Mouse (Mus musculus): ENCODE data around the gene Gm10799. TPM values are rescaled to one million over a fixed set of nuclear protein-coding genes. Genes with fewer than 3 reads are reported as not detected.
"Not testable (repeated sequence)": the region's sequence is repeated elsewhere in the genome, so short reads cannot be mapped to it uniquely, and the experiment has no call there.

Gene Gm10799
- polyA plus RNA-seq, 1 experiment from 2014 or later: not detected

DNA sequence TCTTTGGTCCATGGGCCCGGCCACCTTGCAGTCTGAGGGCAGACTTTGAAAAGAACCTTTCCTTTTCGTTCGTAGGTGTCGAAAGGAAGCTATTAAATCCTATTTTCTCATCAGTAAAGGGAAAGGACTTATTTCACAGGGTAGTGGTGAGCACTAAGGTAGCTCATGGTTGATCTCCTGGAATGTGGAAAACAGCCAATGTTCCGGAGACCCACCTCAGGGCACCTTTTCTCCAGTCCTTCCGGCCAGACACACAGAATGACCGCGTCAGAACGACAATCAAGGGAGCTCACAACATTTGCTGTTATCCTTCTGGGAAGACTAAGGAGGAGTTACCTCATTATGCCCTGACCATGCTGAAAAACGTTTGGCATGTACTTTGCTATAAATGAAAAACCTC, 27.9 kb upstream of the Gm10799 start:
- H3K27me3 ChIP-seq (ENCODE audit: low read depth, poor library complexity, severe bottlenecking): no peaks in the 10 kb centered on the region
- no peaks in the 10 kb centered on the region for H3K9me3 ChIP-seq (replicated peaks)
- peak overlapping the region; percentile 54 for H3K4me3 ChIP-seq
- H3K4me1 ChIP-seq: peaks cover 13% of the 10 kb centered on the region
- DNase-seq (ENCODE audit: low spot score): no peak
- WGBS: 57% methylated on average over 10 of the region's 10 CpGs
- H3K27ac ChIP-seq: peak overlapping the region; percentile 81
- no peaks in the 10 kb centered on the region for H3K36me3 ChIP-seq

DNA sequence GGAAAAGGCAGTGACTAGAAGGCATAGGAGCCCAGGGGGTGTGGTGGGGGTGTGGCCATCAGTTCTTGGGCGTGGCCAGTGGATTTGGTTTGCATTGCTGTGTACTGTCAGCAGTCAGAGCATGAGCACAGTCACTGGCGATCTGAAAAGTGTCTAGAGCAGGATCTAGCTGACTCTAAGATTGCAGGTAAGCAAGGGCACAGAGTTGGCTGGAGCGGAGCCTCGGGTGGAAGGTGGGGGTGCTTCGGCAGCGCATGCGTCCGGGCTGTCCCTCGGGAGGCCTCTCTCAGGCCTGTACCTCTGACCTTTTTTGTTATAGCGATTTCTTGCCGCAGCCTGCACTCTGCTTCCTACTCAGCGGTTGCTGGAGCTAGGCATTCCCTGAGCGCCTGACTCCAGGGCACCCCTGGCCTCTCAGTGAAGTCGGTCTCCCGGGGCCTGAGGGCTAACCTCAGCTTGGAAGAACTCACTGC, 27.4 kb upstream of the Gm10799 start, which contains the start of gene Cd59a:
TSS of gene Cd59a (plus strand) at position 61 of the 473 bp plus-strand sequence.
- H3K4me3 ChIP-seq: peak within 1 kb of the TSS; percentile 54
- WGBS: 10% methylated on average over 15 of the region's 15 CpGs
- peak; percentile 81 for DNase-seq (ENCODE audit: low spot score)
- H3K27me3 ChIP-seq (ENCODE audit: low read depth, poor library complexity, severe bottlenecking): no peaks in the 10 kb centered on the region
- H3K9me3 ChIP-seq (replicated peaks): no peaks in the 10 kb centered on the region
- no peaks in the 10 kb centered on the region for H3K36me3 ChIP-seq
- peaks cover 13% of the 10 kb centered on the region for H3K4me1 ChIP-seq
- H3K27ac ChIP-seq: peak within 1 kb of the TSS; percentile 81

DNA sequence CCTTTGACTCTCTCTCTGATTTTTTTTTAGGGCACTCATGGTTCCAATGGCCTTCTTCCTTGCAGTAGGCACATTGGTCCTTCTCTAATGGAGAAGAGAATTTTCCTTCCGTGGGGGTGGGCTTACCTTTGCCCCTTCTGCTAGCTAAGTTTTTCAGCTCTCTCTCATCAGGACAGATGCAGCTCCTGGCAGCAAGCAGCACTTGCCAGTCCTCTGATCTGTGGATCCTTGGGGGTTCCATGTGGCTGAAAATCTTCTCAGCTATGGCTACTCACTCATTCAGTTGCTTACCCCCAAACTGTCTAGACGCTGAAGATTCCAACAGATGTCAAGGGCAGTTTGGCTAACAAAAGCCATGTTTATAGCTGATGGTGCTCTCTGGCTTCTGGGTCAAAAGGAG, 25.0 kb upstream of the Gm10799 start:
- 83% methylated on average over 2 of the region's 2 CpGs for WGBS
- Histone ChIP-seq H3K4me1 (peaks cover 13% of the 10 kb centered on the region), H3K36me3 (no peaks in the 10 kb centered on the region), H3K27ac (no peak overlapping the region), H3K4me3 (no peak overlapping the region), H3K27me3 (ENCODE audit: low read depth, poor library complexity, severe bottlenecking) (no peaks in the 10 kb centered on the region), H3K9me3 (replicated peaks) (no peaks in the 10 kb centered on the region)
- DNase-seq (ENCODE audit: low spot score): no peak

DNA sequence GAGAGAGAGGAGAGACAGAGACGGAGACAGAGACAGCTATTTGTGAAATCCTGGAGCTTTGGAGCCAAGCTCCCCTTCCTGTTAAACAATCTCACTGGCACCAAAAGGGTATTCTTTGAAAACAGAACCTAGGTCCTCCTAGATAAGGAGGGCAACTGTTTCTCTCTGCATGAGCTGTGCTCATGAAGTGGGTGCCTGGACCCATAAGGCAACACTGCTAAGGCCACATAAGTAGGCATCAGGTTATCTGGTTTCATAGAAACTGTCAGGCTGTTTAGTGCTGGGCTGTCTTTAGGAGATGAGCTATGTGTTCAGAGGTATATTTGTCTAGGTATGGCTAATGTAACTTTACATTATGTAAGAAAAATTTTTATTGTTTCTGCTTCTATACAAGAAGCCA, 19.2 kb upstream of the Gm10799 start:
- not testable (repeated sequence) for H3K27me3 ChIP-seq (ENCODE audit: low read depth, poor library complexity, severe bottlenecking); H3K4me1 ChIP-seq; H3K36me3 ChIP-seq; DNase-seq (ENCODE audit: low spot score); H3K4me3 ChIP-seq; H3K27ac ChIP-seq; H3K9me3 ChIP-seq (replicated peaks)
- 85% methylated on average over 1 of the region's 1 CpGs for WGBS

DNA sequence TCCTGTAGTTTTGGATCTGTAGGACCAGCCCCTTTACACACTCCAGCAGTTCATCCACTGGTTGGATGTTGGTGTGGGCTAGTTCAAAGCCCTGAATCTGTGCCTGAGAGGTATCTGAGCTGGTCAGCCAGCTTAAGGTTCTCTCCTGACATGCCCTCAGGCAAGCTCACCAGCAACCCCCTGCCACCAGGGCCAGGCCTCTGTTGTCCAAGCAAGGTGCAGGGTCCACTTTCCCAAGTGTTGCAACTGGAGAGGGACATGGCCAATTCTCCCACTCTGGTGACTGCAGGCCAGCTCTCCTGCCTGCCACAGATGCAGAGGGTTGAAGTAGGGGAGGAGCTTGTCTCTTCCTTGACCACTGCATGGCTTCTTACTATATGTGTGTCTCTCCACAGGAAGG, 15.7 kb upstream of the Gm10799 start:
- H3K27me3 ChIP-seq (ENCODE audit: low read depth, poor library complexity, severe bottlenecking); H3K27ac ChIP-seq; H3K9me3 ChIP-seq (replicated peaks); H3K36me3 ChIP-seq; DNase-seq (ENCODE audit: low spot score); H3K4me1 ChIP-seq; H3K4me3 ChIP-seq: not testable (repeated sequence)

DNA sequence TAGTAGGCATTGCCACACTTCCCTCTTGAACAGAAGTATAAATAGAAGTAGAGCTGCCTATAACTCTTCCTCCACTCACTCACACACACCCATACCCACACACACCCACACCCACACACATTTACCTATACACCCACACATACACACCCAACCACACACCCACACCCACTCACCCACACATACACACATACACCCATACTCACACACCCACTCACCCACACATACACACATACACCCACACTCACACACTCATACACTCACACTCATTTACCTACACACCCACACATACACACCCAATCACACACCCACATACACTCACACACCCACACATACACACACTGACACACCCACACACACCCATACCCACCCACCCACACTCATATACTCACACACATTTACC, 14.1 kb upstream of the Gm10799 start:
- H3K27ac ChIP-seq: no peak overlapping the region
- no peaks in the 10 kb centered on the region for H3K9me3 ChIP-seq (replicated peaks)
- no peaks in the 10 kb centered on the region for H3K27me3 ChIP-seq (ENCODE audit: low read depth, poor library complexity, severe bottlenecking)
- no peaks in the 10 kb centered on the region for H3K4me1 ChIP-seq
- no peak for DNase-seq (ENCODE audit: low spot score)
- H3K36me3 ChIP-seq: no peaks in the 10 kb centered on the region
- no peak overlapping the region for H3K4me3 ChIP-seq

DNA sequence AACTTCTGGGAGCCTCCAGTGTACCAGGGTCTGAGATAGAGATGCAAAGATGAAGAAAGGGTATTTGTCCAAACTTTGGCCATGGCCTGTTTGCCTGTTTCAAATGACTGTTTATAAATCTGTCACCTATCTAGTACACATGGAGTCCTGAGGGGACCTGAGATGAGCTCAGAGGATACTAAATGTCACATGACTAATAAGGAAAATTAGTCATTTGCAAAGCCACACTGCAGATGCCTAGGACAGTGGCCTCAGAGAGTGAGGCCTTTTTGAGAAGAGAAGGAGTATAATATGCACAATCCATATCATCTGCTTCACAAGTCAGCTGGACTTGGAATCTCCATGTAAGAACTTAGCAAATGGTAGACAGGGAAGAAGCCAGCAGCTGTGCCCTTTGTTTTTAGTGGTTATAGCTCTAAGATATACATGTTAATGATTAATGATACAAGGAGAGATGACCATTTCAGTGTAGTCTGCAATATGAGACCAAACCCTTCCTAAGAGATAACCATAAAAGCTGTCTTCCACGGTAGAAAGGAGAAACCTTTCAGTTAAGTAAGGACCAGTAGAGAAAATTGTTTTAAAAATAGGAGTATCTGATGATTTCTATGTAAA, 13.2 kb upstream of the Gm10799 start:
- H3K27me3 ChIP-seq (ENCODE audit: low read depth, poor library complexity, severe bottlenecking); H3K4me1 ChIP-seq; H3K27ac ChIP-seq; H3K36me3 ChIP-seq; H3K9me3 ChIP-seq (replicated peaks); DNase-seq (ENCODE audit: low spot score); H3K4me3 ChIP-seq: not testable (repeated sequence)
- no CpG with 5 or more reads among the region's 1 CpGs for WGBS

DNA sequence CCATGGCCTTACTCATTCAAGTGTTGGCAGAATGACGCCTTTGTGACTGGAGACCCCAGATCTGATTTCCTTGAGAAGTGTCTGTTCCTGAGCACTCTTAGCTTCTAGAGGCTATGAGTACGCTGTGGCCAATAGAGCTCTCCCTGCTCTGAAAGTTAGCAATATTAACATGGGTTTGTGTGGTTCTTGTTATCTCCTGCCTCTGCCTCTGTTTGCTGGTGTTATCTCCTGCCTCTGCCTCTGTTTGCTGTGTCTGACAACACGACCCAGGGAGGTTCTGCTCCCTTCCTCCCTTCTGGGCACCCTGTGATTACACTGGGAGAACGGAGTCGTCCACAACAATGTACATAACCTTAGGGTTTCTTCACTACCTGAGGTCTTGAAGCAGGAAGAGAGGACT, 9.9 kb upstream of the Gm10799 start:
- DNase-seq (ENCODE audit: low spot score); H3K27ac ChIP-seq; H3K9me3 ChIP-seq (replicated peaks); H3K36me3 ChIP-seq; H3K27me3 ChIP-seq (ENCODE audit: low read depth, poor library complexity, severe bottlenecking); H3K4me1 ChIP-seq; H3K4me3 ChIP-seq: not testable (repeated sequence)
- WGBS: 74% methylated on average over 5 of the region's 5 CpGs

DNA sequence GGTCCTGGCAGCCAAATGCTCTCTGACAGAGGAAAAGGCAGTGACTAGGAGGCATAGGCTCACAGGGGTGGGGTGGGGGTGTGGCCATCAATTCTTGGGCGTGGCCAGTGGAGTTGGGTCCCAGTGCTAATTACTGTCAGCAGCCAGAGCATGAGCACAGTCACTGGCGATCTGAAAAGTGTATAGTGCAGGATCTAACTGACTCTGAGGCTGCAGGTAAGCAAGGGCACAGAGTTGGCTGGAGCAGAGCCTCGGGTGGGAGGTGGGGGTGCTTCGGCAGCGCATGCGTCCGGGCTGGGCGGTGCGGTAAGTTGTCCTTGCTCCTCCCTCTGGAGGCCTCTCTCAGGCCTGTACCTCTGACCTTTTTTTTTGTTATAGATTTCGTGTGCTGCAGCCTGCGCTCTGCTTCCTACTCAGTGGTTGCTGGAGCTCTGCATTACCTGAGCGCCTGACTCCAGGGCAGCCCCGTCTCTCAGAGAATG, 1.4 kb upstream of the Gm10799 start, which contains the start of gene Cd59b:
TSS of gene Cd59b (plus strand) at position 146 of the 482 bp plus-strand sequence.
- H3K4me3 ChIP-seq: peak within 1 kb of the TSS; percentile 50
- peak within 1 kb of the TSS; percentile 84 for H3K27ac ChIP-seq
- DNase-seq (ENCODE audit: low spot score): peak; percentile 69
- peaks cover 9% of the 10 kb centered on the region for H3K4me1 ChIP-seq
- 6% methylated on average over 13 of the region's 13 CpGs for WGBS
- peaks cover 3% of the 10 kb centered on the region; the same call in 1 of the 2 replicates for H3K36me3 ChIP-seq
- no peaks in the 10 kb centered on the region for H3K27me3 ChIP-seq (ENCODE audit: low read depth, poor library complexity, severe bottlenecking)
- no peaks in the 10 kb centered on the region for H3K9me3 ChIP-seq (replicated peaks)

DNA sequence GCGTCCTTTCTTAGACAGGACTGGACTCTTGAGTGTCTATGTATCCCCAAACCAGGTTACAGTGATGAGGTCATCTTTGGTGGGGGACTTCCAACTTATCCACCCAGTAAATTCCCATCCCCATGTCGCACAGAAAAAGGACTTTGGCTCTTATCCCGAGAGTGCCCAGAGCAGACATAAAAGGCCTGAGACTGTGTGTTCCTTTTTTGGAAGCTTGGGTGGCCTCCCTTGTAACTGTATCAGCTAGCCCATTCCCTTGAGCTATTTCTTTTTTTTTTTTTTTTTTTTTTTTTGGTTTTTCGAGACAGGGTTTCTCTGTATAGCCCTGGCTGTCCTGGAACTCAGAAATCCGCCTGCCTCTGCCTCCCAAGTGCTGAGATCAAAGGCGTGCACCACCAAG, 2.8 kb downstream of the Gm10799 start, which contains the start of gene Gm10912:
TSS of gene Gm10912 (plus strand) at position 301 of the 400 bp plus-strand sequence.
- not testable (repeated sequence) for H3K9me3 ChIP-seq (replicated peaks); H3K4me1 ChIP-seq; DNase-seq (ENCODE audit: low spot score); H3K27me3 ChIP-seq (ENCODE audit: low read depth, poor library complexity, severe bottlenecking); H3K27ac ChIP-seq; H3K4me3 ChIP-seq
- WGBS: 88% methylated on average over 6 of the region's 6 CpGs
- peaks cover 12% of the 10 kb centered on the region; the same call in 1 of the 2 replicates for H3K36me3 ChIP-seq

DNA sequence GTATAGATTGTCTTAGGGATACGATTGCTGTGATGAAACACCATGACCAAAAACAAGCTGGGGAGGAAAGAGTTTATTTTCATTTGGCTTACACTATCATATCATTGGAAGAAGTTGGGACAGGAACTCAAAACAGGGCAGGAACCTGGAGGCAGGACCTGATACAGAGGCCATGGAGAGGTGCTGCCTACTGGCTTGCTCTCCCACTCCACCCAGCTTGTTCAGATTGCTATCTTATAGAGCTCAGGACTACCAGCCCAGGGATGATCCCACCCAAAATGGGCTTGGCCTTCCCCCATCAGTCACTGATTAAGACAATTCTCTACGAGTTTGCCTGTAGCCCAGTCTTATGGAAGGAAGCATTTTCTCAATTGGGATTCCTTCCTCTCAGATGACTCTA, 4.2 kb downstream of the Gm10799 start:
- no peak overlapping the region for H3K27ac ChIP-seq
- no peaks in the 10 kb centered on the region for H3K4me1 ChIP-seq
- H3K9me3 ChIP-seq (replicated peaks): no peaks in the 10 kb centered on the region
- no peak overlapping the region for H3K4me3 ChIP-seq
- H3K36me3 ChIP-seq: peaks cover 21% of the 10 kb centered on the region
- H3K27me3 ChIP-seq (ENCODE audit: low read depth, poor library complexity, severe bottlenecking): no peaks in the 10 kb centered on the region
- DNase-seq (ENCODE audit: low spot score): no peak
- 88% methylated on average over 2 of the region's 2 CpGs for WGBS

DNA sequence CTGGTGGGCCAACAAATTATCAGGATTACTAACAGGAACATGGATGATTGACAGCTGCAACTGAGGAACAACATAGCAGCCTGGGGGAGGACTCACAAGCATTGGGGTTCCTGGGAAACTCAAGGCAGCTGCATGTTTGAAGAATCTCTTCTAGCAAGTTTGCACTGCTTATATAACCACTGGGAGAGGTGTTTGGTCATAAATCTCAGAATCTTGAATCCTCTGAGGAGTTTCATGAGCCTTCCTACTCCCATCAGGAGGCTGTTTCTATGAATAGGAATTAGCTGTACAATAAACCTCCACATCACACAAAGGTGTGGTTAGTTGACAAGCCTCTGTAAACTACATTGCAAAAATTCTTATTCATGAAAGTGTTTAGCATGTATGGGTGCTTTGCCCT, 5.7 kb downstream of the Gm10799 start:
- DNase-seq (ENCODE audit: low spot score): no peak
- H3K4me1 ChIP-seq: no peaks in the 10 kb centered on the region
- no peaks in the 10 kb centered on the region for H3K9me3 ChIP-seq (replicated peaks)

DNA sequence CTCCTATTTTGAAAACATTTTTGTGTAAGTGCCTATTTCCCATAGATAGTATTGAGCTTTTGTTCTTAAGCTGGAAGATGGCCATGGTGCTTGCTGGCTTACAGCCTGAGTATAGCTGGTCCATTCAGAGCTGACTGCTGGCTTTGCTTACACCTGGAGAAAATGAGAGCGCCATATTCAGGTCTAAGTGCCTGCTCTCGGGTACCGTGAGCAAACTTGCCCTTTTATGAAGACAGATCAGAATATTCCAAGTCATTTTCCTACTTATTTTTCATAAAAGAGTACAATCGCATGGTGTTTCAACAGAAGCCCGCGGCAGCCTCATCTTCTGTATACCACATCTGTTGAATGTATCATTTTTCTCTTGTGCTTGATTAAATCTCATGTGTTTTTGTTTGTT, 7.4 kb downstream of the Gm10799 start:
- Histone ChIP-seq H3K9me3 (replicated peaks) (no peaks in the 10 kb centered on the region), H3K27ac (no peak overlapping the region), H3K36me3 (peaks cover 29% of the 10 kb centered on the region), H3K4me3 (no peak overlapping the region), H3K4me1 (no peaks in the 10 kb centered on the region), H3K27me3 (ENCODE audit: low read depth, poor library complexity, severe bottlenecking) (no peaks in the 10 kb centered on the region)
- no peak for DNase-seq (ENCODE audit: low spot score)
- WGBS: 97% methylated on average over 6 of the region's 6 CpGs

More for the DNA sequence above, 5.7 kb downstream of the Gm10799 start:
- peaks cover 29% of the 10 kb centered on the region for H3K36me3 ChIP-seq
- no peak overlapping the region for H3K4me3 ChIP-seq
- no peak overlapping the region for H3K27ac ChIP-seq
- H3K27me3 ChIP-seq (ENCODE audit: low read depth, poor library complexity, severe bottlenecking): no peaks in the 10 kb centered on the region

DNA sequence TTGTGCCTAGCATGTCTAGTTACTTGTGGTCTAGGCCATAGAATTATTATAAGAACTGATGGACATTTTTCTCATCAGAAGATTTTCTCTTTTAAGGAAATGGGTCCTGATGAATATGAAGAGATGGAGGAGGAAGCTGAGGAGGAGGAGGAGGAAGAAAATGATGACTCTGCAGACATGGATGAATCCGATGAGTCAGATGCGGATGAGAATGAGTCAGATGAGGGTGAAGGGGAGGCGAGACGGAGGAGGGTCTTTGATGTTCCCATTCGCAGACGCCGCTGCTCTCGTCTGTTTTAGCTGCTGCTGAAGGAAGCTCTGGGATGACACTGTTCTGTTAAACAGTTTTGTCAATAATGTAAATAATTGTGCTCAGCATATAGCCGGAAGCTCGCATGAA, 8.6 kb downstream of the Gm10799 start:
- no peak for DNase-seq (ENCODE audit: low spot score)
- Histone ChIP-seq H3K9me3 (replicated peaks) (no peaks in the 10 kb centered on the region), H3K4me1 (no peaks in the 10 kb centered on the region), H3K27ac (no peak overlapping the region), H3K4me3 (no peak overlapping the region), H3K27me3 (ENCODE audit: low read depth, poor library complexity, severe bottlenecking) (no peaks in the 10 kb centered on the region), H3K36me3 (peaks cover 41% of the 10 kb centered on the region)
- WGBS: 78% methylated on average over 10 of the region's 10 CpGs
